Mouse (Mus musculus) ovary, postnatal 36 days (tissue): ENCODE data around the gene Snrnp40.

Source experiments
- DNase-seq: peaks from one replicate; pipeline ENCODE4 v3.0.0; 2022; ENCODE audit warnings: low spot score, mixed read lengths

The Snrnp40 gene

GRCm38 (mm10) chr4:130380418-130380817 is 20.5 kb downstream of the Snrnp40 start:
- DNase-seq = no peak

- DNase-seq = no peak
Measured at GRCm38 (mm10) chr4:130387256-130387655, 27.3 kb downstream of the Snrnp40 start.

DNA sequence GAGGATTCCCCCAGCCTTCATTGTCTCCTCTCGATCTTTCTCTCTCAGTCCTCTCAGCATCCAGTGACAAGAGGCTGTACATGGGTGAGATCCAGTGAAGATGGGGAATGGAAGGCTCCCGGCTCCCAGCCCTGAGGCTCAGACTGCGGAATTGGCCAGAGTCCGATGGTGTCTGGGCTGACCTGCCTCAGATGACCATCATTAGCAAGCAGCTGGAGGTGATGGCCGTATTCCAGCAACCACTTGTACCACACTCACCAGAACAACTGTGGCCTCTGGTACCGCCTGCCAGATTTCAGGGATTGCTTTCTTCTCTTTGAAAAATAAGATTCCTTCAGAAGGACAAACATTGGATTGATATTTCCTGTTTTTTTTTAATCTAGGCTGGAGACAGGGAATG is 29.6 kb downstream of the Snrnp40 start:
- peak; percentile 45 for DNase-seq

DNA sequence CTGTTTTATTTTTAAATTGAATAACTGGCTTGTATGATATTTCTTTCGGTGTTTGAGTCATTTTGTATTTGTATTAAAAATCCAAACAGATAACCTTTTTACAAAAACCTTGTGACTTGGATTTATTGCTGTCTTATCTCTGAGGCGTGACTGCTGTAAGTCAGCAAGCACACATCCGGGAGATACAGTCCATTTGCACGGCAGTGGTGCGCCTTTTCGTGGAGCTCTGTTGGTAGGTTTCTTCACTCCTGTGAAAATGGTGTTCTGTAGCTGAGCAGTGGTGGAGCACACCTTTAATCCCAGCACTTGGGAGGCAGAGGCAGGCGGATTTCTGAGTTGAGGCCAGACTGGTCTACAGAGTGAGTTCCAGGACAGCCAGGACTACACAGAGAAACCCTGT is 30.0 kb downstream of the Snrnp40 start:
- no peak for DNase-seq

DNA sequence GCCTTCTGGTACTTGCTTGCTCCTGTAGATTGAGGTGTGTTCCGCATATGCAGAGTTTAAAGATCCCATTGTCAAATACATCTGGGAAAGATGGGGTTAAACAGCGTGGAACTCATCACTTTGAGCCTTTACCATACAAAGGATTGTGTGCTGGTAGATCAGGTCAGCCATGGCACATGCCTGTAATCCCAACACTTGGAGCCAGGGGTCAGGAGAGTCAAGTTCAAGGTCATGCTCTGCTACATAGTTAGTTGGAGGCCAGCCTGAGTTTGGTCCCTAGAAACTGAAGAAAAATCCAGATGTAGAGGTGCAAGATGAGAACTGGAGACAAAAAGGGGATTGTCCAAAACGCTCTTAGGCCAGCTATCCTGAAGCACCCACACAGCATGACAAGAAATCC is 31.3 kb downstream of the Snrnp40 start:
- no peak for DNase-seq
